Mouse (Mus musculus) G1E (cell line): Measurements from ENCODE around the gene Surf2. TPM values are rescaled to one million over a fixed set of nuclear protein-coding genes. Genes with fewer than 3 reads are reported as not detected.

ENCODE experiments used
- ATAC-seq: 2 replicates; pipeline ENCODE4 v1.8.0; 2016; ENCODE audit warnings: mild to moderate bottlenecking; ENCODE audit not compliant: insufficient number of reproducible peaks, poor library complexity, low FRiP score, severe bottlenecking; ENCODE audit errors: extremely low read depth
- DNase-seq: peaks from one replicate; pipeline ENCODE4 v3.0.0; 2012; ENCODE audit warnings: low spot score
- H3K27me3 ChIP-seq: 2 replicates; pipeline ENCODE4 v1.6.1; 2012; ENCODE audit warnings: mild to moderate bottlenecking, low read length, inconsistent platforms; ENCODE audit not compliant: insufficient read depth
- H3K36me3 ChIP-seq: replicated peaks from 2 replicates; pipeline ENCODE3; 2012; ENCODE audit warnings: mild to moderate bottlenecking, inconsistent platforms
- H3K4me1 ChIP-seq: 2 replicates; pipeline ENCODE4 v1.6.1; 2012; ENCODE audit warnings: low read depth, low read length, inconsistent platforms, mixed read lengths; ENCODE audit not compliant: insufficient read depth
- H3K4me3 ChIP-seq: 2 replicates; pipeline ENCODE4 v1.5.1; 2012; ENCODE audit warnings: low read depth, mild to moderate bottlenecking, inconsistent platforms, low read length, moderate library complexity, mixed read lengths
- H3K9me3 ChIP-seq: replicated peaks from 2 replicates; pipeline ENCODE4 v1.6.1; 2012; ENCODE audit warnings: inconsistent platforms
- CTCF ChIP-seq: IDR thresholded peaks from 2 replicates; pipeline ENCODE4 v1.5.1; 2012; ENCODE audit warnings: low read depth, low read length, inconsistent platforms, mixed read lengths
- GATA1 ChIP-seq: IDR thresholded peaks from 2 replicates; pipeline ENCODE4 v1.6.1; 2012; ENCODE audit warnings: borderline replicate concordance, low read length, inconsistent platforms, mixed read lengths
- GATA2 ChIP-seq: IDR thresholded peaks from 2 replicates; pipeline ENCODE4 v1.6.1; 2012; ENCODE audit warnings: low read depth, low read length, inconsistent platforms, borderline replicate concordance
- POLR2AphosphoS5 ChIP-seq: IDR thresholded peaks from 2 replicates; pipeline ENCODE4 v1.6.1; 2012; ENCODE audit warnings: low read depth, low read length, inconsistent platforms; ENCODE audit not compliant: insufficient replicate concordance
- TAL1 ChIP-seq: conservative IDR thresholded peaks from 2 replicates; pipeline ENCODE4 v1.6.1; 2012; ENCODE audit warnings: low read depth, low read length, inconsistent platforms, mixed read lengths
- polyA plus RNA-seq: library from polyadenylated mRNA; stranded (reverse); fragments of >175 nt; gene quantifications from 2 replicates; pipeline ENCODE4 v1.2.3, GENCODE M21; 2012
- total RNA-seq, 2 experiments: library from RNA; stranded (forward) in 1 of 2; stranded (reverse) in 1 of 2; fragments of 200-1000 nt in 1 of 2; fragments of >200 nt in 1 of 2; fragmentation: Nextera tagmentation in 1 of 2; gene quantifications; 2 replicates each; pipeline ENCODE4 v1.2.3; 2014 to 2017

Gene Surf2
- total and polyA plus RNA-seq, 3 experiments, result 11.1 to 81.8 (median 69.6) TPM

DNA sequence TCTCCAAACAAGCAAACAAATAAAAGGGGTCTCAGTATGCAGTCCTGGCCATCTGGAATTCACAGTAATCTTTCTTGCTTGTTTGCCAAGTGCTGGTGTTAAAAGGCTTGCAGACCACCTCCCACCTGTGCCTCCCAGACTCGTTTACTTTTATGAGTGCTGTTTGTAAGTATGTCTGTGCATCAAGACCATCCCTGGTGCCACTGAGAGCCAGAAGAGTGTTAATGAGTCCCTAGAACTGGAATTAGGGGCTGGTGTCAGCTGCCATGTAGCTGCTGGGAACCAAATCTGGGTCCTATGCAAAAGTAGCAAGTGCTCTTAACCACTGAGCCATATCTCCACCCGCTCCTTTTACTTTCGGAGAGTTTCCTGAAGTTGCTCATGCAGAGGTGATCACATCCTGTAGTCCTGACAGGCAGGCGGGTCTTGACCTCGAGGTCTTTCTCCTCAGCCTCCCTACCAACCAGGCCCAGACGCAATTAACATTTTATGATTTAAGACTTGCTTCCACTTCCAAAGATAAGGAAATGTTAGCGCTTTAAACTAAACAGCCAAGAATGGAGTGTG is 14.2 kb upstream of the Surf2 start:
- peaks cover 55% of the 10 kb centered on the region for H3K4me1 ChIP-seq
- DNase-seq (no peak), ATAC-seq (no peak)
- no peak for TF ChIP-seq POLR2AphosphoS5
- TF ChIP-seq TAL1, result no peak
- no peak for TF ChIP-seq CTCF
- TF ChIP-seq GATA2, result no peak
- H3K27me3 ChIP-seq, result no peaks in the 10 kb centered on the region
- H3K9me3 ChIP-seq, result no peaks in the 10 kb centered on the region
- H3K36me3 ChIP-seq, result peaks cover 83% of the 10 kb centered on the region
- H3K4me3 ChIP-seq, result peak overlapping the region; percentile 86

DNA sequence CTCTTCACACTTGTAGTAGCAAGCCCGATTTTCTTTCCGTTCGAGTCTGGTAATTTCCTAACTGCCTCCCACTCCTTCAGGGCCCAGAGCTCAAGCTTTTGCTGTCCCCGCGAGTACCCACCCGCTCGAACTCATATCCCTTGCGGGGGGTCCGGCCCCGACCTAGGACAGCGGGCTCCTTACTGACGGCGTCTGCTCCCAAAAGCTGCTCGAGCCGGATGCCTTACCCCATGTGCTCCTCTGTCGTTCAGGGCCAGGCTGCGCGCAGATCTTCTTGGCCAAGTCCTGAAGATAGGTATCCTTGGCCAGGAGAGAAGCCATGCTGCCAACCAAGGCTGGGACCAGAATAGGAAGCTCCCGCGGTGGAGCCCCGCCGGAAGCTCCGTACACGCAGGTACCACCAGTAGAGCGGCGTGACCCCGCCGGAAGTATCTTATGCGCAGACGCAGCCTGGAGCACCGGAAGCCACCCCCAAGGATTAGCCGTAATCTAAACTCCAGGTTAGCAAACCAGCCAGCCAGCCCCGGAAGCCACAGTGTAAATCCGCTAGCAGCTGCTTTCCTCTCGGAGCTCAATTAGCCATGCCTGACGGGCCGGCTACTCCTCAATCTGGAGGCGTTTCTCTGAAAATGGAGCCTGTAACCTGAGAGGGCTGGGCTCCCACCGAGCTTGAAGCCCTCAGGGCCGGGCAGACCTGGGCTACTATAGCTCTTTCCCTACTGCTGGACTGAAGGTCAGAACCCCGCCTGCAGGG is 13.5 kb upstream of the Surf2 start, which contains the start of gene Surf6:
Gene Surf6, minus strand, starts transcription at position 413 of the 754 bp plus-strand sequence.
- H3K27me3 ChIP-seq, result no peaks in the 10 kb centered on the region
- peaks cover 83% of the 10 kb centered on the region for H3K36me3 ChIP-seq
- peak; percentile 90 for ATAC-seq
- peak; percentile 95 for DNase-seq
- H3K9me3 ChIP-seq, result no peaks in the 10 kb centered on the region
- peak within 1 kb of the TSS; percentile 86 for H3K4me3 ChIP-seq
- H3K4me1 ChIP-seq, result peaks cover 63% of the 10 kb centered on the region
- TF ChIP-seq CTCF (no peak), GATA1 (no peak), GATA2 (no peak), TAL1 (no peak)

DNA sequence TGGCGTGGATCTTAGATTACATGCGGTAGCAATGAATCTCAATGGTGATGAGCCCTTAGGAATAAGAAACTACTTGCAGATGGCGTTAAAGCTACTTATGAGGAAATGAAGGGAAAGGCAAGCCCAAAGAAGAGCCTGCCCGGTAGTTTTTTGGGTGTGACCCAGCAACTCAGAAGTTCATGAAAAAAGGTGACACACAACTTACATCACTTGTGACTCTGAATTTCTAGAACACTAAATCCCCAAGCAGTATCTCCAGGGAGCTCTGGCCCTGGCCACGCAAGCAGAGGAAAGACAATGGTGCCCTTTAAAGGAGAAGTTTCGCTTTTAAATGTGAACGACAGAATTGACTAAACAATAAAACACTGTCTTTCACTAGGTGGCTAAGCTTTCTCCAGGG is 12.9 kb upstream of the Surf2 start:
- DNase-seq (no peak), ATAC-seq (no peak)
- Histone ChIP-seq H3K9me3 (no peaks in the 10 kb centered on the region), H3K36me3 (peaks cover 83% of the 10 kb centered on the region), H3K4me3 (peak overlapping the region; percentile 86), H3K27me3 (no peaks in the 10 kb centered on the region), H3K4me1 (peaks cover 69% of the 10 kb centered on the region)
- TF ChIP-seq POLR2AphosphoS5, result no peak; the same call in 1 of the 2 replicates
- no peak for TF ChIP-seq GATA1

DNA sequence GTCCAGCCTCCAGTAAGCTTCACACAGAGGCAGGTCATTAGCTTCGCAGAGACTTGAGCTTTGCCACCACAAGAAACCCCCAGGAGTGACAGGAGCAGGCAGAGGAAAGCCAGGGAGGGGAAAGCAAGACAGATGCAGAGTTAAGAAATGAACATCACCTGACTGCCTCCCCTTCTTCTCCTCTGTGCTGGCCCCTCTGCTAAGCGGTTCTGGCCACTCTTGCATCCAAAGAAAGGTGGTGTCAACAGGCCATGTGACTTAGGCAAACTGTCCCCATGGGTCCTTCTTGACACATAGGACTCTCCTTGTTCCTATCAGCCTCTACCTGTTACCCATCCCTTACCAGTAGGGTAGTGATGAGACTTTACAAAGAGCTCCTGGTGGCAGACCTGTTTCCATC is 10.2 kb upstream of the Surf2 start:
- H3K27me3 ChIP-seq, result no peaks in the 10 kb centered on the region
- DNase-seq (no peak), ATAC-seq (no peak)
- H3K4me1 ChIP-seq, result peaks cover 71% of the 10 kb centered on the region
- no peaks in the 10 kb centered on the region for H3K9me3 ChIP-seq
- no peak overlapping the region for H3K4me3 ChIP-seq
- peaks cover 67% of the 10 kb centered on the region for H3K36me3 ChIP-seq
- no peak for TF ChIP-seq CTCF
- no peak for TF ChIP-seq TAL1
- no peak for TF ChIP-seq GATA2
- no peak for TF ChIP-seq POLR2AphosphoS5
- TF ChIP-seq GATA1, result no peak

DNA sequence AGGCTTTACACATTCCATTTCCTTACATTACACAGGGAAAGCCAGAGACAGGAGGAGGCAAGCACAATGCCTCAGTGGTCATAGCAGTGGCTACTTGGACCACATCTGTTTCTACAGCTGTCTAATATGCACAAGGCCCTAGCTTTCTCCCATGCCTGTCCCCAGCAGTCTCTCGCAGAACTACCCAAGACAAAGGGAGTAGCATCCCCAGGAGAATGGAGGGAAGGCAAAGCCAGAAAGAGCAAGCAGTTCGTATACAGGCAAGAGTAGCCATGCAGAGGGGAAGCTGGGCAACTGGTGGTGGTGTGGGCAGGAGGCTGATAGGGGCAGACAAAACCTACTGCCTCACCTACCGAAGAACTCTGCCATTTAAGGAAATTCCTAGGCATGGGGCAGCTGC is 9.7 kb upstream of the Surf2 start:
- H3K4me1 ChIP-seq, result peaks cover 66% of the 10 kb centered on the region
- no peaks in the 10 kb centered on the region for H3K27me3 ChIP-seq
- no peak for DNase-seq
- peaks cover 67% of the 10 kb centered on the region for H3K36me3 ChIP-seq
- no peak for TF ChIP-seq POLR2AphosphoS5
- no peak for TF ChIP-seq GATA2
- H3K4me3 ChIP-seq, result no peak overlapping the region
- no peaks in the 10 kb centered on the region for H3K9me3 ChIP-seq
- no peak for ATAC-seq

DNA sequence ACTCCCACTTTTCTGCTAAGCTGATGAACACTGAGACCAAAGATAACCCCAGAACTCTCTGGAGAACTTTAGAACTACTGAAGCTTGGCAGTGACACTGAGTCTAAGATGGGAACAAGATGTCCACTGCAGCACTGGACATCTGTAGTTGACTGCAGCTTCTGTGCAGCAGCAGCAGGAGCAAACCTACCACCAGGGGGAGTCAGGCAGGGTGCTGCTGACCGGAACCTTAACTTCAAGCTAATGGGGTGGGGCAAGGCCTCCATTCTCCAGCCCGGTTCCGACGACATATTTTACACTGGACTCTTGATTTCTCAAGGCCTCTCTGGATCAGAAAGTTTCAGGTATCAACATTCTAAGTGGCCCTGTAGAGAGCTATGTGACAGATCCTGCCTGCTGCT is 9.1 kb upstream of the Surf2 start:
- DNase-seq, result no peak
- TF ChIP-seq GATA1, result no peak
- peak; percentile 76 for TF ChIP-seq CTCF
- no peak for TF ChIP-seq TAL1
- TF ChIP-seq GATA2, result no peak
- no peak for TF ChIP-seq POLR2AphosphoS5

More for the DNA sequence above, 9.1 kb upstream of the Surf2 start:
- peaks cover 61% of the 10 kb centered on the region for H3K4me1 ChIP-seq
- no peaks in the 10 kb centered on the region for H3K9me3 ChIP-seq
- H3K4me3 ChIP-seq, result no peak overlapping the region
- H3K36me3 ChIP-seq, result peaks cover 70% of the 10 kb centered on the region
- ATAC-seq, result no peak
- no peaks in the 10 kb centered on the region for H3K27me3 ChIP-seq
